Mouse (Mus musculus) kidney, embryonic 14.5 days (tissue): Measurements from ENCODE around the gene Sp7. TPM values are rescaled to one million over a fixed set of nuclear protein-coding genes. Genes with fewer than 3 reads are reported as not detected.

Experiments
- ATAC-seq: fragments of 200-750 bp; cut with Nextera tagmentation; 2 replicates; pipeline ENCODE4 v1.8.0; 2017; ENCODE audit warnings: moderate number of reproducible peaks, mild to moderate bottlenecking, moderate TSS enrichment, moderate library complexity; ENCODE audit not compliant: low FRiP score, low TSS enrichment
- H3K27ac ChIP-seq: fragments of 300-500 bp; sonication (generic); 2 replicates; pipeline ENCODE4 v1.5.1; 2014; ENCODE audit warnings: low read depth, mild to moderate bottlenecking, low read length, moderate library complexity, mixed read lengths
- H3K27me3 ChIP-seq: fragments of 300-500 bp; sonication (generic); 2 replicates; pipeline ENCODE4 v1.6.1; 2014; ENCODE audit warnings: mild to moderate bottlenecking, low read length; ENCODE audit not compliant: control insufficient read depth, insufficient read depth
- H3K36me3 ChIP-seq: fragments of 300-500 bp; sonication (generic); 2 replicates; pipeline ENCODE4 v1.6.1; 2014; ENCODE audit warnings: low read length, mixed read lengths; ENCODE audit not compliant: control insufficient read depth, insufficient read depth
- H3K4me1 ChIP-seq: fragments of 300-500 bp; sonication (generic); 2 replicates; pipeline ENCODE4 v1.6.1; 2014; ENCODE audit warnings: low read length, mixed read lengths; ENCODE audit not compliant: control insufficient read depth, insufficient read depth
- H3K4me2 ChIP-seq: fragments of 300-500 bp; sonication (generic); replicated peaks from 2 replicates; pipeline ENCODE4 v1.6.1; 2014; ENCODE audit warnings: low read depth, mild to moderate bottlenecking, low read length
- H3K4me3 ChIP-seq: fragments of 300-500 bp; sonication (generic); 2 replicates; pipeline ENCODE4 v1.5.1; 2014; ENCODE audit warnings: mild to moderate bottlenecking, low read length
- H3K9ac ChIP-seq: fragments of 300-500 bp; sonication (generic); 2 replicates; pipeline ENCODE4 v1.6.1; 2014; ENCODE audit warnings: low read depth, mild to moderate bottlenecking, low read length, moderate library complexity
- H3K9me3 ChIP-seq: fragments of 300-500 bp; sonication (generic); 2 replicates; pipeline ENCODE4 v1.6.1; 2016; ENCODE audit warnings: low read length; ENCODE audit not compliant: control insufficient read depth
- WGBS: fragments of 180-500 bp; shearing (Covaris S2); extraction: QIAGEN DNeasy Blood & Tissue Kit; methylation state at CpG from one replicate; pipeline ENCODE4 v1.1.7; 2014; 5-methylcytosine and 5-hydroxymethylcytosine counted together
- polyA plus RNA-seq: library from polyadenylated mRNA; unstranded; fragments of >200 nt; fragmentation: Nextera tagmentation; extraction: Ambion mirVana; gene quantifications from 2 replicates; pipeline ENCODE4 v1.2.1, GENCODE M21; 2014

Gene Sp7
- polyA plus RNA-seq = 1.0 and 2.0 TPM in 2 replicates

DNA sequence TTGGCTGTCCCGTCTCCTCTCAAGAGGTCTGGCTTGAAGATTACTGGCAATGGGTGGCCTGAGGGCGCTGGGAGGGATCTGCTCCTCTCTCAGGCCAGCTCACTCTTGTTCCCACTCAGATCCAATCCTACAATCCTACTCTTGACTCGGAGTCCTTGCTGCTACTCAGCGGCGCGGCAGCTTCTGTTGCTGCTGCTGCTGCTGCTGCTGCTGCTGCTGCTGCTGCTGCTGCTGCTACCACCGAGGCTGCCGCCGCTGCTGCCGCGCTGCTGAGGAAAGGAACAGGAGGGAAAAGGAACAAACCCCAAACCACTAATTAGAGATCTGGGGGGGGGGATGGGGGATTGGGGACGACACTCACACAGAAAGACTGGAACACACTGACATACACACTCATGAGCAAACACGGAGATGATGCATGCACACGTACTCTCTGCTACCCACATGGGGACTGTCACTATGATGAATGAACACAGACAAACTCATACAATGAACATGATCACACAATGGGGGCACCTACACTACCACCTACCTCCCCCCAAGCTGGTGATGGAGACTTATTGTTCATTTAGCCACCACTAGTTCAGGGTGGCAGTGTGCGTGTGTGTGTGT lies at the start of gene Sp7:
Gene Sp7 (minus strand): TSS at position 450 of the 612 bp plus-strand sequence.
- H3K27ac ChIP-seq = no peak within 1 kb of the TSS
- H3K4me2 ChIP-seq = peak within 1 kb of the TSS; percentile 47
- H3K4me1 ChIP-seq = peaks cover 19% of the 10 kb centered on the region
- peak within 1 kb of the TSS; percentile 26 for H3K4me3 ChIP-seq
- ATAC-seq = no peak
- H3K9me3 ChIP-seq = no peaks in the 10 kb centered on the region
- no peaks in the 10 kb centered on the region for H3K36me3 ChIP-seq
- H3K27me3 ChIP-seq = peaks cover 3% of the 10 kb centered on the region; the same call in 1 of the 2 replicates
- H3K9ac ChIP-seq = peak within 1 kb of the TSS; percentile 50; the same call in 1 of the 2 replicates
- 7% methylated on average over 15 of the region's 15 CpGs for WGBS

DNA sequence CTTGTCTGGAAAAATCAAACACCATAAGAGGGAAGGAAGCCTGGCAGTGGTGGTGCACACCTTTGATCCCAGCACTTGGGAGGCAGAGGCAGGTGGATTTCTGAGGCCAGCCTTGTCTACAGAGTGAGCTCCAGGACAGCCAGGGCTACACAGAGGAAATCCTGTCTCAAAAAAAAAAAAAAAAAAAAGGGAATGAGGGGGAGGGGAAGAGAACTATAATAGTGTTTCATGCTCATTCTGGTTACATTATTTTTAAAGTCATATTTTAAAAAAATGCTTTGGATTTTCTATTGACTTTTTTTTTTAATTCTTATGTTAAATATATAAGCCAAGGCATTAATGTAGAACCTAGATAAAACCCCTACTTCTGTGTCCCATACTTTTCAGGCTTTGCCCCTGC lies 46.7 kb upstream of the Sp7 start:
- H3K4me2 ChIP-seq = no peak overlapping the region
- no peak for ATAC-seq
- H3K4me3 ChIP-seq = no peak overlapping the region
- no peaks in the 10 kb centered on the region for H3K27me3 ChIP-seq
- H3K9me3 ChIP-seq = no peaks in the 10 kb centered on the region
- H3K9ac ChIP-seq = no peak overlapping the region
- peaks cover 20% of the 10 kb centered on the region; the same call in 1 of the 2 replicates for H3K4me1 ChIP-seq
- no peak overlapping the region for H3K27ac ChIP-seq
- H3K36me3 ChIP-seq = peaks cover 55% of the 10 kb centered on the region

DNA sequence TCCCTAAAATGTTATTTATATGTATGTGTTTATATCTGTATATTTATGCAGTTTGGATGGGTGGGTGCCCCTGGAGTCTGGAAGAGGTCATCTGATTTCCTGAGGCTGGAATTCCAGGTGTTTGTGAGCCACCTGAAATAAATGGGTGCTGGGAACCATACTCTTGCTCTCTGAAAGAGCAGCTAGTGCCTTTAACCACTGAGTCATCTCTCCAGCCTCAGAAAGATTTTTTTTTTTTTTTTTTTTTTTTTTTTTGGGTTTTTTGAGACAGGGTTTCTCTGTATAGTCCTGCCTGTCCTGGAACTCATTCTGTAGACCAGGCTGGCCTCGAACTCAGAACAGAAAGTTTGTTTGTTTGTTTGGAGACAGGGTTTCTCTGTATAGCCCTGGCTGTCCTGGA lies 44.1 kb upstream of the Sp7 start:
- H3K27me3 ChIP-seq = no peaks in the 10 kb centered on the region
- peaks cover 34% of the 10 kb centered on the region; the same call in 1 of the 2 replicates for H3K4me1 ChIP-seq
- no peaks in the 10 kb centered on the region for H3K9me3 ChIP-seq
- no peak overlapping the region for H3K4me3 ChIP-seq
- WGBS = 96% methylated on average over 1 of the region's 1 CpGs
- ATAC-seq = no peak
- no peak overlapping the region for H3K4me2 ChIP-seq
- no peak overlapping the region for H3K27ac ChIP-seq
- peaks cover 62% of the 10 kb centered on the region for H3K36me3 ChIP-seq
- no peak overlapping the region for H3K9ac ChIP-seq

DNA sequence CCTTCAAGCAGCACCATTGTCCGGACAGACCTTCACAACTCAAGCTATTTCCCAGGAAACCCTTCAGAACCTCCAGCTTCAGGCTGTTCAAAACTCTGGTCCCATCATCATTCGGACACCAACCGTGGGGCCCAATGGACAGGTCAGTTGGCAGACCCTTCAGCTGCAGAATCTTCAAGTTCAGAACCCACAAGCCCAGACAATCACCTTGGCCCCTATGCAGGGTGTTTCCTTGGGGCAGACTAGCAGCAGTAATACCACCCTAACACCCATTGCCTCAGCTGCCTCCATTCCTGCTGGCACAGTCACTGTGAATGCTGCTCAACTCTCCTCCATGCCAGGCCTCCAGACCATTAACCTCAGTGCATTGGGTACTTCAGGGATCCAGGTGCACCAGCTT lies 42.3 kb upstream of the Sp7 start:
- H3K4me2 ChIP-seq = 0 out of 2 replicates have a peak overlapping the region, but pooled peaks have one; percentile 5
- peaks cover 54% of the 10 kb centered on the region for H3K36me3 ChIP-seq
- peaks cover 34% of the 10 kb centered on the region; the same call in 1 of the 2 replicates for H3K4me1 ChIP-seq

DNA sequence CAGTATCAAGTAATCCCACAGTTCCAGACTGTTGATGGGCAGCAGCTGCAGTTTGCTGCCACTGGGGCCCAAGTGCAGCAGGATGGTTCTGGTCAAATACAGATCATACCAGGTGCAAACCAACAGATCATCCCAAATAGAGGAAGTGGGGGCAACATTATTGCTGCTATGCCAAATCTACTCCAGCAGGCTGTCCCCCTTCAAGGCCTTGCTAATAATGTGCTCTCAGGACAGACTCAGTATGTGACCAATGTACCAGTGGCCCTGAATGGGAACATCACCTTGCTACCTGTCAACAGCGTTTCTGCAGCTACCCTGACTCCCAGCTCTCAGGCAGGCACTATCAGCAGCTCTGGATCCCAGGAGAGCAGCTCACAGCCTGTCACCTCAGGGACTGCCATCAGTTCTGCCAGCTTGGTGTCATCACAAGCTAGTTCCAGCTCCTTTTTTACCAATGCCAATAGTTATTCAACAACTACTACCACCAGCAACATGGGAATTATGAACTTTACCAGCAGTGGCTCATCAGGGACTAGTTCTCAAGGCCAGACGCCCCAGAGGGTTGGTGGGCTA lies 41.7 kb upstream of the Sp7 start:
- H3K36me3 ChIP-seq = peaks cover 49% of the 10 kb centered on the region
- H3K27me3 ChIP-seq = no peaks in the 10 kb centered on the region
- WGBS = 86% methylated on average over 2 of the region's 2 CpGs
- no peak overlapping the region for H3K9ac ChIP-seq
- no peak overlapping the region for H3K4me3 ChIP-seq
- no peaks in the 10 kb centered on the region for H3K9me3 ChIP-seq
- H3K4me2 ChIP-seq = no peak overlapping the region
- ATAC-seq = no peak
- H3K27ac ChIP-seq = no peak overlapping the region
- H3K4me1 ChIP-seq = peaks cover 34% of the 10 kb centered on the region; the same call in 1 of the 2 replicates

More for the DNA sequence above, 42.3 kb upstream of the Sp7 start:
- WGBS = 94% methylated on average over 3 of the region's 3 CpGs
- no peak for ATAC-seq
- Histone ChIP-seq H3K9ac (no peak overlapping the region; the same call in 1 of the 2 replicates), H3K4me3 (0 out of 2 replicates have a peak overlapping the region, but pooled peaks have one; percentile 1), H3K27ac (no peak overlapping the region), H3K9me3 (no peaks in the 10 kb centered on the region), H3K27me3 (no peaks in the 10 kb centered on the region)

DNA sequence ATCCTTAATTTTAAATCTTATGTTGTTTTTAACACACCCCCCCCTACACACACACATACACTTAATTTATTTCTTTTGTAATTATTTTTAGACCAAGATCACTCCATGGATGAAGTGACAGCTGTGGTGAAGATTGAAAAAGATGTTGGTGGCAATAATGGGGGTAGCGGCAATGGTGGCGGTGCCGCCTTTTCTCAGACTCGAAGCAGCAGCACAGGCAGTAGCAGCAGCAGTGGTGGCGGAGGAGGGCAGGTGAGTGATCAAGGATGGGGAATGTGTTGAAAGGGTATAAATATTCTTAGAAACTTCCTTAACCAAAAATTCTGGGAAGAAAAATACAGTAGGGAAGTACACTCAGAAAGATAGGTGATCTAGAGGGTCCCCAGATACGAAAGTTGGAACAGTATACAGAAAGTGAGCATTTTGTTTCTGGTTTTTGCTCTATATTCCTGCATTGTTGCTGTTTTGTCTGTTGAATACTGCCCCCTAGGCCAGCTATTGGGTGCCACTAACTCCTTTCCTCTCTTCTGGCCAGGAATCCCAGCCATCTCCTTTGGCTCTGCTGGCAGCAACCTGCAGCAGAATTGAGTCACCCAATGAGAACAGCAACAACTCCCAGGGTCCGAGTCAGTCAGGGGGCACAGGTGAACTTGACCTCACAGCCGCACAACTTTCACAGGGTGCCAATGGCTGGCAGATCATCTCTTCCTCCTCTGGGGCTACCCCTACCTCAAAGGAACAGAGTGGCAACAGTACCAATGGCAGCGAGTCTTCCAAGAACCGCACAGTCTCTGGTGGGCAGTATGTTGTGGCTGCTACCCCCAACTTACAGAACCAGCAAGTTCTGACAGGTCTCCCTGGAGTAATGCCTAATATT lies 40.9 kb upstream of the Sp7 start:
- Histone ChIP-seq H3K4me3 (no peak overlapping the region), H3K9ac (no peak overlapping the region)

DNA sequence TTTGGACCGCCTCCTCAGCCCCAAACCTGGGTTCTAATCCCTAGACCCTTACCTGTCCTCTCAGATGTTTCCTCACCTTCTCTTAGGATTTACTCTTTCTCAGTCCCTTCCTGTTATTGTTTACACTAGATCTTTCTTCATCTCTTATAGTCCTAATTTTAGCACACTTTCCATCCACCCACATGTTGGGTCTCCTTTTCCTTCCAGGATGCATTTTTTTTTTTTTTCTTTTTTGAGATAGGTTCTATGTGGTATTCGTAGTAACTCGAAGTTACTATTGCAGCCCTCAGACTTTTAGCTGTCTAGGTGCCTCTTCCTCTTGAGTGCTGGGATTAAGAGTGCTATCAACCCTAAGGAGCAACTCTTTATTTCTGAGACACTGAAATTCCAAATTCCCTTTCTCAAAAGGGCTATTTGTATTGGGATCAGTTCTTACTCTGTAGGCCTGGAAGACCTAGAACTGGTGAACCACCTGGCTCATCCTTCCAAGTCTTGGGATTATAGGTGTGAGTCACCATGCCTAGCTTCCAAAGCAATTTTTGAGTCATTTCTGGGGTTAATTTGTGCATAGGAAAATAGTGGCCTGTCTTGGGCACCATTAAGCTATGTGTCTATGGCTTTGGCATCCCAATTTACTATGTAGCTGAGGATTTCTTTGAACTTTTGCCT lies 40.1 kb upstream of the Sp7 start:
- H3K4me3 ChIP-seq = peak overlapping the region; percentile 68
- H3K9me3 ChIP-seq = no peaks in the 10 kb centered on the region
- peaks cover 34% of the 10 kb centered on the region; the same call in 1 of the 2 replicates for H3K4me1 ChIP-seq
- no peaks in the 10 kb centered on the region for H3K27me3 ChIP-seq
- peaks cover 41% of the 10 kb centered on the region for H3K36me3 ChIP-seq
- peak overlapping the region; percentile 100 for H3K27ac ChIP-seq
- no peak for ATAC-seq
- WGBS = 28% methylated on average over 3 of the region's 3 CpGs
- H3K4me2 ChIP-seq = peak overlapping the region; percentile 33
- peak overlapping the region; percentile 90; the same call in 1 of the 2 replicates for H3K9ac ChIP-seq

More for the DNA sequence above, 40.9 kb upstream of the Sp7 start:
- Histone ChIP-seq H3K27me3 (no peaks in the 10 kb centered on the region), H3K4me2 (no peak overlapping the region), H3K36me3 (peaks cover 49% of the 10 kb centered on the region), H3K9me3 (no peaks in the 10 kb centered on the region), H3K27ac (no peak overlapping the region), H3K4me1 (peaks cover 34% of the 10 kb centered on the region; the same call in 1 of the 2 replicates)
- WGBS = 91% methylated on average over 10 of the region's 10 CpGs
- ATAC-seq = no peak

DNA sequence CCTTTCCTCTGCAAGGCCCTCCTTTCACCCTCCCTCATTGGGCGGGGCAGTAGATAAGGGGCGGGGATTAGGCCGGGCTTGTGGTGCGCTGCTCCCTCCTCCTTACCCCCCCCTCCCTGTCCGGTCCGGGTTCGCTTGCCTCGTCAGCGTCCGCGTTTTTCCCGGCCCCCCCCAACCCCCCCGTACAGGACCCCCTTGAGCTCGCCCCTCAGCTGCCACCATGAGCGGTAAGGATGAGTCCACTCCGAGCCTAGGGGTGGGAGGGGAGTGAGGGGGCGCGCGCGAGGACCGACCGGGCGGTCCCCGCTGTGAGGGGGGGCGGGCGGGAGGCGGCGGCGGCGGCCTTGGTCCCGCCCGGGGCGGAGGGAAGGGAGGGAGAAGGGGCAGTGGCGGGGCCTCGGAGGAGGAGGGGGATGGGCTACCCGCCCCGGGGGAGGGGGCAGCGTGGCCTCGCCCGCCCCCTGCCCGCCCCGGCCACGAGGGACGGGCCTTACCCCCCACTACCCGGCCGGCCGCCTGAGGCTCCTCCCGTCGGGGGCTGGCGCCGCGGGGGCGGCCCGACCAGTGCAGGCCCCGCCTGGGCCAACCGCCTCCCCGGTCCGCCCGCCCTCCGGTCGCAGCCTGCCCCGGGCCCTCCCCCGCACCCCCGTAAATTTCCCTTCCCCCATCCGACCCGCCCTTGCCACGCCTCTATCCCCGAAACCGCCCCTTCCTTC lies 39.4 kb upstream of the Sp7 start:
- peak overlapping the region; percentile 68 for H3K4me3 ChIP-seq
- H3K27me3 ChIP-seq = no peaks in the 10 kb centered on the region
- no peaks in the 10 kb centered on the region for H3K9me3 ChIP-seq
- peaks cover 34% of the 10 kb centered on the region; the same call in 1 of the 2 replicates for H3K4me1 ChIP-seq
- peaks cover 36% of the 10 kb centered on the region for H3K36me3 ChIP-seq
- peak overlapping the region; percentile 33 for H3K4me2 ChIP-seq
- peak overlapping the region; percentile 100 for H3K27ac ChIP-seq
- H3K9ac ChIP-seq = peak overlapping the region; percentile 90
- ATAC-seq = peak; percentile 44
- WGBS = 1% methylated on average over 30 of the region's 69 CpGs
